Mouse (Mus musculus): ENCODE results near the gene Ppp1r16b. TPM values are rescaled to one million over a fixed set of nuclear protein-coding genes. Genes with fewer than 3 reads are reported as not detected.

Ppp1r16b gene
- polyA plus RNA-seq, 1 experiment = 6.4 TPM

DNA sequence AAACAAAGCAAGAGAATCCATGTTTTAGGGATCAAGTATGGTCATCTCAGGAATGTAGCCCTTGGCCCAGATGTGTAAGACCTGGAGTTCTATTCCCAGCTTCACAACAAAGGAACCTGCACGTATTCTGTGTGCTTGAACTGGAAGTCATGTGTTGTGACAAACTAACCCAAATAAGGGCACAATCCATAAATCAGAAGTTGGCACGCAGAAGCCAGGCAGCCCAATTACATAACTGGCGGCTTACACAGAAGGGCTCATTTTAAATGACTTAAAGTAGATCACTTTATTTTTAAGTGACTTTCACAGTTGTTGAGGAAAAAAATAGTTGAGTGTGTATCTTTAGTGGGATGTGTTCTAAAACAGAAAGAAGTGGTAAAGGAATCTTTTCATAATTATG lies 21.4 kb upstream of the Ppp1r16b start:
- TF ChIP-seq POLR2A (IDR thresholded peaks at IDR 0.05; ENCODE audit: borderline replicate concordance, extremely low read depth, insufficient read depth, insufficient read length, poor library complexity, severe bottlenecking) = no peak
- no peak for TF ChIP-seq CTCF (IDR thresholded peaks at IDR 0.05; ENCODE audit: borderline replicate concordance, extremely low read depth, insufficient read depth, insufficient read length)
- no peak for DNase-seq (ENCODE audit: low read depth)

DNA sequence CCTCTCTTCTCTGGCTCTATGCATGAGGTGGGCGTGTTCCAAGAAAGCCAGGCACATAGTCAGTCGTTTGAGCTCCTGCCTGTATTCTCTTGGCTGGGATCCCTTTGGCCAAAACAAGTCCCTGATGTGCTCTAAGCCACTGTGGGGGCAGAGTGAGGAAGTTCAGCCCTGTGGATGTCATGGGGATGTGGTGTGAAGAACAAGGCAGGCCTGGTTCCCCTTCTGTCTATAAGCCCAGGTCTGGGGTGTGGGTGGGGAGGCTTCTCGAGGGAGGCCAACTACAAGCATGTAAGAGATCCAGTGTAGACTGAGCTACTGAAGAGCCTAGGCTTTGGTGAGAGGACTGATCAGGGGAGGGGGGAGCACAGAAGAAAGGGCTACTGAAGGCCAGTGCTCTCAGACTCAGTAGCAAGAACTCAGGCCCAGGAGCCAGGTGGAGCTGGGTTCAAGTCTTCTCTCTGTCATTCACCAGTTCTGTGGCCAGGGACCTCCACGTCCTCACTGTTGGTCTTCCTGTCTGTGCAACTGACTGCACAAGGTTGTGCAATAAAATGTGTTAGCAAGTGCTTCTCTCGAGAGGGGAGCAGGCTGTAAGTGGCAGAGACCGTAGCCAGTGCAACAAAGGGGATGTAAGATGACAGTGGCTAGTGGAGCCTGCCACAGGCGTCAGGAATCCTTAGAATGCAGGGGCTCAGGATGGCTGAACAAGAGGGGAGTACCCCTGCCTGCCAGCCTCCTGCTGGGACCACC lies 13.9 kb upstream of the Ppp1r16b start:
- DNase-seq (ENCODE audit: low read depth) = no peak
- no peak for TF ChIP-seq POLR2A (IDR thresholded peaks at IDR 0.05; ENCODE audit: borderline replicate concordance, extremely low read depth, insufficient read depth, insufficient read length, poor library complexity, severe bottlenecking)
- no peak for TF ChIP-seq CTCF (IDR thresholded peaks at IDR 0.05; ENCODE audit: borderline replicate concordance, extremely low read depth, insufficient read depth, insufficient read length)

DNA sequence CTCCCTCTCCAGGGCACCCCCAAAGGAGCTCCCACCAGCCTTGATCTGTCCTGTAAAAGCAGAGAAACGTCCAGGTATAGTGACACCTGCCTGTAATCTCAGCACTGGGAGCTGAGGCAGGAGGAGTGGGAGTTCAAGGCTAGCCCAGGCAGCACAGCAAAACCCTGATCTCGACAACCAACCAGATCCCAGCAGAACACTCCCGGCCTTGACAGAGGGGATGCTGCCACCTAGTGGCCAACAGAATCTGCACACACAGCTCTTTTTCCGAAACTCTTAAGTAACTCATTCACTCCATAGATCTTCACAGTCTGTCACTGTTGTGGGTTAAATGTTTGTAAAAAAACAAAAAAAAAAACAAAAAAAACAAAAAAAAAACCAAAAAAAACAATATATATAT lies 12.2 kb upstream of the Ppp1r16b start:
- DNase-seq (ENCODE audit: low read depth) = peak; percentile 90
- no peak for TF ChIP-seq POLR2A (IDR thresholded peaks at IDR 0.05; ENCODE audit: borderline replicate concordance, extremely low read depth, insufficient read depth, insufficient read length, poor library complexity, severe bottlenecking)
- TF ChIP-seq CTCF (IDR thresholded peaks at IDR 0.05; ENCODE audit: borderline replicate concordance, extremely low read depth, insufficient read depth, insufficient read length) = peak; percentile 97

DNA sequence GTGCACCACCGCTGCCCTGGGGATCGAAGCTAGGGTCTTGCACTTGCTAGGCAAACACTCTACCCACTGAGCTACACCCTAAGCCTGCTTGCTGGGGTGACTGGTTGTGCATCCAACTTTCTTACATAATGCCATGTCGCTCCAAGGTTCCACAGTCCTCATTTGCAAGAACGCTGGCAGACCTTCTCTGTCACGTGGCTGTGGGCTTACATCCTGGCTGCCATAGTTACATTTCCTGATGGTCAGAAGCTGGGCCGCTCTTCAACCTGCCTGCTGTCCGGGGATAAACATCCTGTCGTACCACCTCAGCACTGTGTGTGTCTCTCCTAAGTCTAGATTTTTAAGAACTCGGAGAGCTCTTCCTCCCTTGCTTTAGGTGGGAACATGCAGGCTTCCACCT lies 10.5 kb upstream of the Ppp1r16b start:
- DNase-seq (ENCODE audit: low read depth) = no peak
- TF ChIP-seq POLR2A (IDR thresholded peaks at IDR 0.05; ENCODE audit: borderline replicate concordance, extremely low read depth, insufficient read depth, insufficient read length, poor library complexity, severe bottlenecking) (no peak), CTCF (IDR thresholded peaks at IDR 0.05; ENCODE audit: borderline replicate concordance, extremely low read depth, insufficient read depth, insufficient read length) (no peak)

DNA sequence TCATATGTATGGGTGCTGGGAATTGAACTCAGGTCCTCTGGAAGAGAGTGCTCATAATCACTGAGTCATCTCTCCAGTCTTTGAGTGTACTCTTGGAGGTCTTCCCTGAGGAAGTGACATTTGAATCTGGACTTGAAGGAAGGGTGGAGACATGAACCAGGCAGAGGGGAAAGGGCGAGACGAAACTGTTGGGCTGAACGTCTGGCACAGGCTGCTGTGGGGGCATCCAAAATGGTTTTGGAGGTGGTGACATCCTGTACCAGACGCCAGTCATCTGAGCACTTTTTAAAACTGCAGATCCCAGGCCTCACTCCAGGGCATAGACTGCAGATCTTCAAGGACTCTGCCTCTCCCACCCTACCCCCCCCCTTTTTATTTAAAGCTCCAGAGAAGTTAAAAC lies 9.4 kb upstream of the Ppp1r16b start:
- no peak for TF ChIP-seq CTCF (IDR thresholded peaks at IDR 0.05; ENCODE audit: borderline replicate concordance, extremely low read depth, insufficient read depth, insufficient read length)
- no peak for TF ChIP-seq POLR2A (IDR thresholded peaks at IDR 0.05; ENCODE audit: borderline replicate concordance, extremely low read depth, insufficient read depth, insufficient read length, poor library complexity, severe bottlenecking)
- DNase-seq (ENCODE audit: low read depth) = no peak

DNA sequence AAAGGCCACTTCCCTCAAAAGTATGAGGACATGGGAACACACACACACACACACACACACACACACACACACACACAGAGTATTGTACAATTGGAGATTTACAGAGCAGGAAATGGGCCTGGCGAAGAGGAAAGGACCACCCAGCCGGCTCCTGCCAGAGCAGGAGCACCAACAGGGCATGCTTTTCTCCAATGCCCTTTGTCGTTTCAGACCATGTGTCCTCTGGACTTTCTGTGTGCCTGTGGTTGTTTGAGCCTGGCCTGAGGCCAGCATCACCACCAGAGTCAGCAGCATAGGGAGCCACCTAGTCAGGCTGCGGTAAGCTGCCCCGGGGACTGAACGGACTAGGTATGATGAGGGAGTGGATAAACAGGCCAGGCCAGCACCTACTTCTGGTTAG lies 6.4 kb upstream of the Ppp1r16b start:
- no peak for DNase-seq (ENCODE audit: low read depth)
- TF ChIP-seq CTCF (IDR thresholded peaks at IDR 0.05; ENCODE audit: borderline replicate concordance, extremely low read depth, insufficient read depth, insufficient read length) (no peak), POLR2A (IDR thresholded peaks at IDR 0.05; ENCODE audit: borderline replicate concordance, extremely low read depth, insufficient read depth, insufficient read length, poor library complexity, severe bottlenecking) (no peak)

DNA sequence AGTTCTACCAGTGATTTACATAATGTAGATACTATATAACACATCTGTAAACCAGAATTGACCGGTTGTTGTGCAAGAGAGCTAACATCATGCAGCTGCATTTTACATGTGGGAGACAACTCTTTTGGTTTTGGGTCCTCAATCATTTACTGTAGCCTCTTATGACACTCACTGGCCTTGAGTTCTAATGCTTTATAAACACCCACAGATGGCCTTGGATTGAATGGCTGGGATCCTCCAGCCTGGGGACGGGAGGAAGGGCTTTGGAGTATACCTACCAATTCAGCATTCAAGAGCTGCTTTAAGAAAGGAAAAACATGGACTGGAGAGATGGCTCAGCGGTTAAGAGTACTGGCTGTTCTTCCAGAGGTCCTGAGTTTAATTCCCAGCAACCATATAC lies 5.9 kb upstream of the Ppp1r16b start:
- TF ChIP-seq CTCF (IDR thresholded peaks at IDR 0.05; ENCODE audit: borderline replicate concordance, extremely low read depth, insufficient read depth, insufficient read length) = no peak
- TF ChIP-seq POLR2A (IDR thresholded peaks at IDR 0.05; ENCODE audit: borderline replicate concordance, extremely low read depth, insufficient read depth, insufficient read length, poor library complexity, severe bottlenecking) = no peak
- no peak for DNase-seq (ENCODE audit: low read depth)

DNA sequence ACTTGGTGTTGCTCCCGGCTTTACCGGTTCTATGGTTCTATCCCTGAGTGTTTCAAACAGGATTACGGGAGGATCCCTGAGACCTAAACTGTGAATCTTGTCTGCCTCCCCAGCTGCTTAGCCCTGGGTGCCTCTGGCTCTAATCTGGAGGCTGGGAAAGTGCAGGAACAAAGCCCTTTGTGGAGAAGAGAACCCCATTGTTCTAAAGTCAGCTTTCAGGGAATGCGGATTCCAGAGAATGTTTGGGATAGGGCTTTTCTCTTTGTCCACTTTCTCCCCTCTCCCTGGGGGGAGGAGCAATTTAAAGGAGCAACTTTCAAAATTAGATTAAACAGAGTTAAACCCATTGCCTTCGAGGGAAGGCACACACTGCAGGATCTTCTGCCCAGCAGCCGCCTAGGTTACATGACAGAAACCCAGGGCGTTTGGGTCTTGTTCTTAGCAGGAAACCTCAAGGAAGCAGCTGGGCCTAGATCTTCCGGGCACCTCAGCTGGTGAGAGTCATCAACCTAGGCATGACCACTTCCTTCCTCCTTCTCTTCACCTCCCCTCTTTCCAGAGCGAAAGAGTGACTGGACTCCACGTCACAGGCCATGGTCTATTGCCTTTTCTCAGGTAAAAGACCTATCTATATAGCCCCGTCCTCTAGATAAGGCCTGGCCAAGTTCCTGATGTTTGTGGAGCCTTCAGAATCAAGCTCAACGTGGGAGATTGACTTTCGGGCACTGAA lies 1.0 kb downstream of the Ppp1r16b start:
- DNase-seq (ENCODE audit: low read depth) = no peak
- TF ChIP-seq CTCF (IDR thresholded peaks at IDR 0.05; ENCODE audit: borderline replicate concordance, extremely low read depth, insufficient read depth, insufficient read length) (no peak), POLR2A (IDR thresholded peaks at IDR 0.05; ENCODE audit: borderline replicate concordance, extremely low read depth, insufficient read depth, insufficient read length, poor library complexity, severe bottlenecking) (no peak)

DNA sequence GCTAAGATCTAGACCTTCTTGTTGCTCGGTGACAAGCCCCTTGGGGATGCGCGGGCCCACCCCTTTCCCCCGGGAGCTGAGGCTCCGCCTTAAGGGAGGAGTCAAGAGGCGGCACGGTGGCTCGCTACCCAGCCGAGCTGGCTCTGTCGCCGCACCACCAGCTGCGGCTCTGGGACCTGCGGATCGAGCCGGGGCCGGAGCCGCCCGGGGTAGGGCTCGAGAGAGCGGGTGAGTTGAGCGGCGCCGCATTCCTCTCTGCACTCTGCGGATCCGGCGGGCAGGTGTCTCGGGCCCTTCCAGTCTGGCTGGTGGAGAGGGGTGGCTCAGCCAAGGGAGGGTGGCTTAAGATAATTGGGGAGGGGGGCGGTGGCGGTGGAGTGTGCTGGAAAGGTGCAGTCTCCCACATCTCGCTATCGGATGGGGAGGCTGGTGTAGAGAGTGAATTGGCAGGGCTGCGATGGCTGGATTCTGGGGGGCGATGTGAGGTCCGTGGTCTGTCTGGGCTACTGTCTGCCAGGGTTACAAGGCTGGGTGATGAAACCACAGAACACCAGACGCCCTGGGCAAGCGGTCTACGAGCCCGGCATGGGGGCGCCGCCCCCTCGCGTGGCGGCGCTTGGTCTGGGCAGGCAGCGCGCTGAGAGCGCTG lies 1.9 kb downstream of the Ppp1r16b start:
- TF ChIP-seq POLR2A (IDR thresholded peaks at IDR 0.05; ENCODE audit: borderline replicate concordance, extremely low read depth, insufficient read depth, insufficient read length, poor library complexity, severe bottlenecking) (peak; percentile 53; the same call in 1 of the 2 replicates), CTCF (IDR thresholded peaks at IDR 0.05; ENCODE audit: borderline replicate concordance, extremely low read depth, insufficient read depth, insufficient read length) (no peak)
- DNase-seq (ENCODE audit: low read depth) = peak; percentile 91

DNA sequence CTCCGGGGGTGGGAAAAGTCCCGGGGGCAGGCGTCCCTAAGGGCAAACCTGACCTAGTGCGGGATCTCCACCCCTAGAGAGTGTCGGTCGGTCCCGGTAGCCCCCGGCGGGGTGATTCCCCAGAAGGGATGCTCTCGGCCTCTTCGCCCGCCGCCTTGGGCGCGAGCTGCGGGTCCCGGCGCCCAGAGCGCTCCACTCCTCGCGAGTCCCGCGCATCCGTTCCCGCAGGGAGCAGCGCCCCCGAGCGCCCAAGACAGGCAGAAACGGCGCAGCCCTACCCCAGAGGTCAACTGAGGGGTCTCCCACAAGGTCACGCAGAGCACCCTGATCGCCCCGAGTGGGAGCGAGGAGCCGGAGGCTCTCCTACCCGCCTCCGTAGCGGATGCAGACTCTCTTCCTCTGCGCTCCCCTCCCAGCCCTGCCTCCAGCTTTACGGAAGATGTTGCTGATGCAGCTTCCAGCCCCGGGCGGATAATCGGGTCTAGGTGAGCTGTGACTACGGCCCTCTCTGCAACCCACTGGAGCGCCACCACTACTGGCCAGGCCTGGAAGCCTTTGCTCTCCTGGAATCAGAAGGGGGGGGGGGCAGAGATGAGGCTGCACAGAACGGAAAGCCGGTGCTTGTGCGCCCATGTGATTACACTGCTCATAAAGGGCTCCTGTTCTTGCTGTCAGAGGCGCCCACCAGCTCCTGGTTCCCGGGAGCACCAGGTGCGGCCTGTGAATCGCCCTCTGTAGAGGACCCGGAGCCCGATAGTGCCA lies 2.7 kb downstream of the Ppp1r16b start:
- TF ChIP-seq CTCF (IDR thresholded peaks at IDR 0.05; ENCODE audit: borderline replicate concordance, extremely low read depth, insufficient read depth, insufficient read length) = peak; percentile 31; the same call in 1 of the 2 replicates
- no peak for TF ChIP-seq POLR2A (IDR thresholded peaks at IDR 0.05; ENCODE audit: borderline replicate concordance, extremely low read depth, insufficient read depth, insufficient read length, poor library complexity, severe bottlenecking)
- DNase-seq (ENCODE audit: low read depth) = peak; percentile 64

Measured in brain, embryonic 14.5 days (tissue).